Mouse (Mus musculus): Measurements from ENCODE around the gene Arhgef39. TPM values are rescaled to one million over a fixed set of nuclear protein-coding genes. Genes with fewer than 3 reads are reported as not detected.

Arhgef39 gene
- total RNA-seq, 2 experiments from 2014 or later = 0.37 to 0.96 TPM

GRCm38 (mm10) chr4:43448554-43448953 lies 50.9 kb downstream of the Arhgef39 start:
- DNase-seq (ENCODE audit: low spot score in 2 of 2) = no peak
- intact Hi-C loops (cut with DNase I) = no loop called here

- no peak for DNase-seq (ENCODE audit: low spot score in 2 of 2)
- intact Hi-C loops (cut with DNase I) = no loop called here
Observed at GRCm38 (mm10) chr4:43447251-43447650, 52.2 kb downstream of the Arhgef39 start.

Other genes with a start within 250 kb of the Arhgef39 start
- under 1 TPM; 0.23 to 0.46 TPM for gene Atp8b5, start 232.5 kb downstream of the Arhgef39 start, total RNA-seq (2021)
- 100 to 1,000 TPM; 129 to 138 TPM for gene Rusc2, start 117.7 kb downstream of the Arhgef39 start, total RNA-seq (2021)
- 1 to 10 TPM in 1 of 2 experiments, under 1 TPM in 1; 0.62 to 1.2 TPM for gene Fam166b, start 70.6 kb downstream of the Arhgef39 start, total RNA-seq (2021)
- 10 to 100 TPM; 86.6 to 87.1 TPM for gene Tesk1, start 57.8 kb downstream of the Arhgef39 start, total RNA-seq (2021)
- gene Cd72, start 45.1 kb downstream of the Arhgef39 start, total RNA-seq (2021) = 1 to 10 TPM; 1.0 to 2.2 TPM
- not detected for gene Sit1, start 16.0 kb downstream of the Arhgef39 start, total RNA-seq (2021)
- gene Ccdc107, start 6.8 kb downstream of the Arhgef39 start, total RNA-seq (2021) = 10 to 100 TPM; 22.3 to 25.4 TPM
- 1 to 10 TPM in 1 of 2 experiments, not detected in 1; 1.0 TPM for gene Car9, start 7.3 kb upstream of the Arhgef39 start, total RNA-seq (2021)
- gene Tpm2, start 24.1 kb upstream of the Arhgef39 start, total RNA-seq (2021) = 1 to 10 TPM; 8.0 to 8.1 TPM
- 10 to 100 TPM; 77.0 to 77.3 TPM for gene Creb3, start 62.6 kb upstream of the Arhgef39 start, total RNA-seq (2021)
- gene Tln1, start 63.0 kb upstream of the Arhgef39 start, total RNA-seq (2021) = 10 to 100 TPM; 51.7 to 53.4 TPM
- 10 to 100 TPM; 44.3 to 46.7 TPM for gene Rgp1, start 79.0 kb upstream of the Arhgef39 start, total RNA-seq (2021)
- 10 to 100 TPM; 65.9 to 69.4 TPM for gene Gba2, start 79.2 kb upstream of the Arhgef39 start, total RNA-seq (2021)
- gene Msmp, start 84.8 kb upstream of the Arhgef39 start, total RNA-seq (2021) = under 1 TPM in 1 of 2 experiments, not detected in 1; 0.50 TPM
- 10 to 100 TPM; 49.0 to 50.1 TPM for gene Npr2, start 132.2 kb upstream of the Arhgef39 start, total RNA-seq (2021)
- gene Spag8, start 153.9 kb upstream of the Arhgef39 start, total RNA-seq (2021) = 1 to 10 TPM in 1 of 2 experiments, under 1 TPM in 1; 0.73 to 1.2 TPM
- gene Hint2, start 156.8 kb upstream of the Arhgef39 start, total RNA-seq (2021) = 10 to 100 TPM; 33.7 to 35.7 TPM
- gene Tmem8b, start 169.3 kb upstream of the Arhgef39 start, total RNA-seq (2021) = 10 to 100 TPM; 61.9 to 68.3 TPM
- gene Fam221b, start 169.4 kb upstream of the Arhgef39 start, total RNA-seq (2021) = 1 to 10 TPM; 1.3 to 1.4 TPM
- gene Olfr70, start 201.1 kb upstream of the Arhgef39 start, total RNA-seq (2021) = not detected
- gene Olfr71, start 210.6 kb upstream of the Arhgef39 start, total RNA-seq (2021) = not detected
- gene Hrct1, start 227.5 kb upstream of the Arhgef39 start, total RNA-seq (2021) = 1 to 10 TPM; 1.2 to 1.4 TPM
- gene Spaar, start 230.3 kb upstream of the Arhgef39 start, total RNA-seq (2021) = under 1 TPM; 0.73 to 0.87 TPM